Mouse (Mus musculus) forebrain, embryonic 16.5 days (tissue): Measurements from ENCODE around the gene Ubn2. TPM values are rescaled to one million over a fixed set of nuclear protein-coding genes. Genes with fewer than 3 reads are reported as not detected.
"Not testable (repeated sequence)": the region's sequence is repeated elsewhere in the genome, so short reads cannot be mapped to it uniquely, and the experiment has no call there.

Experiments
- ATAC-seq: fragments of 200-750 bp; cut with Nextera tagmentation; 2 replicates; pipeline ENCODE4 v1.8.0; 2017; ENCODE audit warnings: mild to moderate bottlenecking, moderate library complexity
- H3K27ac ChIP-seq: fragments of 300-500 bp; sonication (generic); 2 replicates; pipeline ENCODE4 v1.5.1; 2014; ENCODE audit warnings: low read length, control low read depth
- H3K27me3 ChIP-seq: fragments of 300-500 bp; sonication (generic); replicated peaks from 2 replicates; pipeline ENCODE4 v1.6.1; 2014; ENCODE audit warnings: low read length; ENCODE audit not compliant: control insufficient read depth, insufficient read depth
- H3K36me3 ChIP-seq: fragments of 300-500 bp; sonication (generic); 2 replicates; pipeline ENCODE4 v1.6.1; 2014; ENCODE audit not compliant: control insufficient read depth, insufficient read depth
- H3K4me1 ChIP-seq: fragments of 300-500 bp; sonication (generic); replicated peaks from 2 replicates; pipeline ENCODE4 v1.6.1; 2014; ENCODE audit warnings: low read length; ENCODE audit not compliant: control insufficient read depth, insufficient read depth
- H3K4me2 ChIP-seq: fragments of 300-500 bp; sonication (generic); 2 replicates; pipeline ENCODE4 v1.6.1; 2014; ENCODE audit warnings: mild to moderate bottlenecking, low read length, control low read depth
- H3K4me3 ChIP-seq: fragments of 300-500 bp; sonication (generic); replicated peaks from 2 replicates; pipeline ENCODE4 v1.5.1; 2014; ENCODE audit warnings: mild to moderate bottlenecking, low read length, control low read depth
- H3K9ac ChIP-seq: fragments of 300-500 bp; sonication (generic); replicated peaks from 2 replicates; pipeline ENCODE4 v1.6.1; 2014; ENCODE audit warnings: low read depth, low read length, control low read depth
- H3K9me3 ChIP-seq: fragments of 300-500 bp; sonication (generic); 2 replicates; pipeline ENCODE4 v1.6.1; 2016; ENCODE audit warnings: low read length; ENCODE audit not compliant: control insufficient read depth
- WGBS: fragments of 180-500 bp; shearing (Covaris S2); extraction: QIAGEN DNeasy Blood & Tissue Kit; methylation state at CpG from one replicate; pipeline ENCODE4 v1.1.7; 2014; 5-methylcytosine and 5-hydroxymethylcytosine counted together
- microRNA-seq: library from miRNA; unstranded; fragments of <30 nt; microRNA quantifications from one replicate; pipeline ENCODE4, GENCODE M21; 2017
- polyA plus RNA-seq: library from polyadenylated mRNA; unstranded; fragments of >200 nt; fragmentation: Nextera tagmentation; extraction: Ambion mirVana; gene quantifications from 2 replicates; pipeline ENCODE4 v1.2.1, GENCODE M21; 2015

Gene Ubn2
- polyA plus RNA-seq, 1 experiment from 2014 or later, result 20.7 TPM

- H3K27ac ChIP-seq, H3K36me3 ChIP-seq, H3K9ac ChIP-seq, ATAC-seq, H3K4me2 ChIP-seq, H3K9me3 ChIP-seq, H3K27me3 ChIP-seq, H3K4me3 ChIP-seq, H3K4me1 ChIP-seq: not testable (repeated sequence)
- WGBS, result 89% methylated on average over 7 of the region's 7 CpGs
Measured at GRCm38 (mm10) chr6:38548595-38548994, 114.8 kb downstream of the Ubn2 start.

- WGBS, result 72% methylated on average over 6 of the region's 6 CpGs
- Histone ChIP-seq H3K4me1 (peaks cover 13% of the 10 kb centered on the region), H3K4me2 (peak overlapping the region; percentile 80)
- H3K27me3 ChIP-seq, H3K36me3 ChIP-seq, H3K9me3 ChIP-seq, H3K4me3 ChIP-seq, ATAC-seq, H3K27ac ChIP-seq, H3K9ac ChIP-seq: not testable (repeated sequence)
Measured at GRCm38 (mm10) chr6:38549840-38550239, 116.1 kb downstream of the Ubn2 start.

- H3K4me1 ChIP-seq, result peaks cover 14% of the 10 kb centered on the region
- peak overlapping the region; percentile 88 for H3K9ac ChIP-seq
- H3K4me3 ChIP-seq, result peak overlapping the region; percentile 87
- WGBS, result 5% methylated on average over 28 of the region's 28 CpGs
- peak overlapping the region; percentile 80 for H3K4me2 ChIP-seq
- H3K9me3 ChIP-seq, result no peaks in the 10 kb centered on the region
- H3K36me3 ChIP-seq, result no peaks in the 10 kb centered on the region
- peak; percentile 32 for ATAC-seq
- H3K27me3 ChIP-seq, result no peaks in the 10 kb centered on the region
- H3K27ac ChIP-seq, result peak overlapping the region; percentile 99
Measured at GRCm38 (mm10) chr6:38550250-38551061, 116.7 kb downstream of the Ubn2 start.

- peak; percentile 85 for ATAC-seq
- peak within 1 kb of the TSS; percentile 87 for H3K4me3 ChIP-seq
- H3K4me2 ChIP-seq, result peak within 1 kb of the TSS; percentile 80
- no peaks in the 10 kb centered on the region for H3K27me3 ChIP-seq
- no peaks in the 10 kb centered on the region for H3K9me3 ChIP-seq
- under 1% methylated on average over 86 of the region's 98 CpGs for WGBS
- peaks cover 14% of the 10 kb centered on the region for H3K4me1 ChIP-seq
- H3K9ac ChIP-seq, result peak within 1 kb of the TSS; percentile 88
- H3K36me3 ChIP-seq, result no peaks in the 10 kb centered on the region
- H3K27ac ChIP-seq, result peak within 1 kb of the TSS; percentile 99
Measured at GRCm38 (mm10) chr6:38551062-38551988, 117.6 kb downstream of the Ubn2 start, which contains the start of gene Luc7l2. Gene Luc7l2, plus strand, starts transcription at chr6:38551334.

- WGBS, result under 1% methylated on average over 30 of the region's 32 CpGs
- H3K27me3 ChIP-seq, result no peaks in the 10 kb centered on the region
- no peaks in the 10 kb centered on the region for H3K9me3 ChIP-seq
- peaks cover 14% of the 10 kb centered on the region for H3K4me1 ChIP-seq
- peak overlapping the region; percentile 99 for H3K27ac ChIP-seq
- peak overlapping the region; percentile 87 for H3K4me3 ChIP-seq
- peak; percentile 94 for ATAC-seq
- H3K9ac ChIP-seq, result peak overlapping the region; percentile 83
- peak overlapping the region; percentile 68 for H3K4me2 ChIP-seq
- no peaks in the 10 kb centered on the region for H3K36me3 ChIP-seq
Measured at GRCm38 (mm10) chr6:38551989-38552635, 118.4 kb downstream of the Ubn2 start.

GRCm38 (mm10) chr6:38552636-38553000, 118.9 kb downstream of the Ubn2 start:
- H3K27ac ChIP-seq, result no peak overlapping the region
- H3K4me2 ChIP-seq, result peak overlapping the region; percentile 68
- ATAC-seq, result no peak
- no peaks in the 10 kb centered on the region for H3K27me3 ChIP-seq
- H3K4me1 ChIP-seq, result peaks cover 14% of the 10 kb centered on the region
- WGBS, result 23% methylated on average over 5 of the region's 5 CpGs
- no peak overlapping the region for H3K9ac ChIP-seq
- H3K4me3 ChIP-seq, result peak overlapping the region; percentile 87
- H3K36me3 ChIP-seq, result no peaks in the 10 kb centered on the region
- H3K9me3 ChIP-seq, result no peaks in the 10 kb centered on the region

Small RNA genes within 50 kb of the gene (microRNA-seq; reads per million reads assigned to microRNA genes)
- not detected for gene Mir7670

Other genes with a start within 250 kb of the Ubn2 start
- gene D630045J12Rik, start 179.9 kb upstream of the Ubn2 start, polyA plus RNA-seq, result 18.1 and 19.1 TPM in 2 replicates
- 6.3 and 6.5 TPM in 2 replicates for gene Zc3hav1l, start 134.7 kb upstream of the Ubn2 start, polyA plus RNA-seq
- gene Zc3hav1, start 79.3 kb upstream of the Ubn2 start, polyA plus RNA-seq, result 0.73 and 1.1 TPM in 2 replicates
- 7.8 and 8.3 TPM in 2 replicates for gene Ttc26, start 52.5 kb upstream of the Ubn2 start, polyA plus RNA-seq
- 130 and 134 TPM in 2 replicates for gene Fmc1, start 99.6 kb downstream of the Ubn2 start, polyA plus RNA-seq
- gene Luc7l2, start 117.4 kb downstream of the Ubn2 start, polyA plus RNA-seq, result 34.8 and 48.7 TPM in 2 replicates
- gene Klrg2, start 203.3 kb downstream of the Ubn2 start, polyA plus RNA-seq, result 0.14 TPM in 1 of 2 replicates, not detected in the other
- 7.8 and 10.9 TPM in 2 replicates for gene Clec2l, start 229.1 kb downstream of the Ubn2 start, polyA plus RNA-seq